Mouse (Mus musculus) heart, postnatal 0 days (tissue): ENCODE measurements around the gene N4bp3.

ENCODE experiments used
- CTCF ChIP-seq: IDR thresholded peaks from 2 replicates; pipeline ENCODE4 v1.5.1; 2016; ENCODE audit warnings: antibody characterized with exemption, control low read depth, low read depth
- EP300 ChIP-seq: IDR thresholded peaks from 2 replicates; pipeline ENCODE4 v1.6.1; 2016; ENCODE audit warnings: antibody characterized with exemption, low read depth

- no peak for TF ChIP-seq CTCF
- no peak for TF ChIP-seq EP300
These were observed 18.4 kb downstream of the N4bp3 start for GRCm38 (mm10) chr11:51632130-51632753.
